Mouse (Mus musculus) embryonic facial prominence, embryonic 10.5 days (tissue): ENCODE data around the gene Dyrk1a. TPM values are rescaled to one million over a fixed set of nuclear protein-coding genes. Genes with fewer than 3 reads are reported as not detected.

Experiments
- DNase-seq: peaks from one replicate; pipeline ENCODE4 v3.0.0-alpha.2; 2017; ENCODE audit warnings: low spot score
- H3K27ac ChIP-seq: fragments of 300-500 bp; sonication (generic); replicated peaks from 2 replicates; pipeline ENCODE4 v1.5.1; 2016; ENCODE audit warnings: mild to moderate bottlenecking
- H3K27me3 ChIP-seq: fragments of 300-500 bp; sonication (generic); replicated peaks from 2 replicates; pipeline ENCODE4 v1.6.1; 2016; ENCODE audit warnings: low read depth, mild to moderate bottlenecking; ENCODE audit not compliant: poor library complexity, severe bottlenecking
- H3K36me3 ChIP-seq: fragments of 300-500 bp; sonication (generic); replicated peaks from 2 replicates; pipeline ENCODE4 v1.6.1; 2016; ENCODE audit warnings: mild to moderate bottlenecking, moderate library complexity
- H3K4me1 ChIP-seq: fragments of 300-500 bp; sonication (generic); 2 replicates; pipeline ENCODE4 v1.6.1; 2016
- H3K4me3 ChIP-seq: fragments of 300-500 bp; sonication (generic); 2 replicates; pipeline ENCODE4 v1.5.1; 2016; ENCODE audit warnings: mild to moderate bottlenecking, moderate library complexity
- H3K9me3 ChIP-seq: fragments of 300-500 bp; sonication (generic); 2 replicates; pipeline ENCODE4 v1.6.1; 2016; ENCODE audit warnings: mild to moderate bottlenecking
- WGBS: fragments of 180-500 bp; shearing (Covaris S2); methylation state at CpG from one replicate; pipeline ENCODE4 v1.1.7; 2016; 5-methylcytosine and 5-hydroxymethylcytosine counted together
- polyA plus RNA-seq: library from polyadenylated mRNA; unstranded; fragments of >200 nt; fragmentation: Nextera tagmentation; extraction: Ambion mirVana; gene quantifications from 2 replicates; pipeline ENCODE4 v1.2.1, GENCODE M21; 2016

Gene Dyrk1a
- polyA plus RNA-seq, 1 experiment from 2014 or later = 10.0 TPM

- H3K9me3 ChIP-seq = peaks cover 10% of the 10 kb centered on the region; the same call in 1 of the 2 replicates
- H3K27me3 ChIP-seq = peaks cover 7% of the 10 kb centered on the region
- no peaks in the 10 kb centered on the region for H3K36me3 ChIP-seq
- H3K27ac ChIP-seq = no peak overlapping the region
- H3K4me1 ChIP-seq = peaks cover 13% of the 10 kb centered on the region
- 92% methylated on average over 11 of the region's 11 CpGs for WGBS
- H3K4me3 ChIP-seq = no peak overlapping the region
- DNase-seq = no peak
Observed at GRCm38 (mm10) chr16:94717051-94717450, 147.2 kb downstream of the Dyrk1a start.

- no peaks in the 10 kb centered on the region for H3K36me3 ChIP-seq
- peaks cover 10% of the 10 kb centered on the region; the same call in 1 of the 2 replicates for H3K9me3 ChIP-seq
- DNase-seq = no peak
- H3K4me3 ChIP-seq = no peak overlapping the region
- 57% methylated on average over 4 of the region's 4 CpGs for WGBS
- H3K27ac ChIP-seq = no peak overlapping the region
- H3K27me3 ChIP-seq = peaks cover 7% of the 10 kb centered on the region
- H3K4me1 ChIP-seq = peaks cover 10% of the 10 kb centered on the region
Observed at GRCm38 (mm10) chr16:94718919-94719318, 149.1 kb downstream of the Dyrk1a start.

DNA sequence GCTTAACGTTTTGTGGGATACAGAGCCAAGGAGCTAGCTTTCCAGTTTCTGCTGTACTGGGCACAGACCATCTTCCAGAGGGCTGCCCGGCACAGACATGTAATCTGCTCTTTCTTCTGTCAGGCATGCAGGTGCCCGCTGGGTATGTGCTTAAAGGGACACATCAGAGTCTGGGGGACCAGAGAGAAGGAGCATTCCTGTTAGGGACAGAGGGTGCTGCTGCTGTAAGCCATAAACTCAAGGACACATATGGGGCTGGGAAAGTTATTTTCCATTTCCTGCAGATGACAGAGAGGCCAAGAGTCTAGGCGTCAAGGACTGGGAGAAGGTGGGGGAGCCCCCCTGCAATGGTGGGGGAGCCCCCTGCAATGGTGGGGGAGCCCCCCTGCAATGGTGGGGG, 149.7 kb downstream of the Dyrk1a start:
- no peak overlapping the region for H3K4me3 ChIP-seq
- H3K27me3 ChIP-seq = peaks cover 4% of the 10 kb centered on the region
- H3K9me3 ChIP-seq = peaks cover 10% of the 10 kb centered on the region; the same call in 1 of the 2 replicates
- no peak for DNase-seq
- no peaks in the 10 kb centered on the region for H3K36me3 ChIP-seq
- H3K27ac ChIP-seq = no peak overlapping the region
- peaks cover 11% of the 10 kb centered on the region; the same call in 1 of the 2 replicates for H3K4me1 ChIP-seq
- WGBS = 77% methylated on average over 4 of the region's 4 CpGs

DNA sequence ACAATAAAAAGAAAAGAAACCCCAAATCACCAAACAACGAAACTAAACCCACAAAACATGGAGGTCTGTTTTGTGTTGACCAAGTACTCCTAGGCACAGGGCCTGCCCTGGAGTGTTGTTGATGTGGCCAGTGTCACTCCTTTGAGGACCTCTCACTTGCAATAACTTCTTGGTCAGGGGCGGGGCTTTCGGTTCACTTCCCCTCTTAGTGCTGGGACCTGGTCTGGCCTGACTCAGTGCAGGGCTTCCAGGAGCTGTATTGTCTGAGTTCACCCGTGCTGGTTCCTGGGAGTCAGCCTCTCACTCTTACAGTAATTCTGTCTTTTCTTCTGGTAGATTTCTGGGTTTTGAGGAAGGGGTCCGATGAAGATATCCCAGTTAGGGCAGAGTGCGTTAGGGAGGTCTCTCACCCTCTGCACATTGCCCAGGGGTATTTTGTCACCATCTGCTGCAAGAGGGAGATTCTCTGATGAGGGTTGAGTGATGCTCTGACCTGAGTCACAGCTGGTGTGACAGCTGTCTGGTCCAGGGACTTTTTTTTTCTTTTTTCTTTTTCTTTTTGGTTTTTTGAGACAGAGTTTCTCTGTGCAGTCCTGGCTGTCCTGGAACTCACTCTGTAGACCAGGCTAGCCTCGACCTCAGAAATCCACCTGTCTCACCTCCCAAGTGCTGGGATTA, 150.8 kb downstream of the Dyrk1a start:
- WGBS = 76% methylated on average over 7 of the region's 7 CpGs
- H3K4me3 ChIP-seq = no peak overlapping the region
- no peak for DNase-seq

DNA sequence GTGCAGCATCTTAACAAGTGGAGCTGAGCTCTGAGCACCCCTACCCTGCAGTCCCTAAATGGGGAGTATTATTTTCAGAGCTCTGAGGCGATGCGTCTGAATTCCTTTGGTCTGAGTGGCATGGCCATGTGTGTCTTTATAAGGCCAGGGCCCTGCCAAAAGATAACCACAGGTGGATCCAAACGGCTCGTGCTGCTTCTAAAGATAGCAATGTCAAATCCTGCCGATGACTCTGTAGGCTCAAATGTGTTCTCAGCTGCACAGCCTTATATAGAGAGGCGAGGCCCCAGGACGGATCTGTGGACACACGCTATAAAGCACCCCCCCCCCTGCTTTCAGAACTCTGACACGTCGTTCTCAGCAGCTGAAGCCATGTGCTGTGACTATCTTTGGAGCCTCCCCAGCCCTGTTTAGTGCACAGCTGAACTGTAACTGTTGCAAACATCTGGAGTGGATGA, 151.8 kb downstream of the Dyrk1a start:
- DNase-seq = no peak
- Histone ChIP-seq H3K27me3 (no peaks in the 10 kb centered on the region; the same call in 1 of the 2 replicates), H3K27ac (no peak overlapping the region), H3K9me3 (peaks cover 7% of the 10 kb centered on the region; the same call in 1 of the 2 replicates), H3K36me3 (no peaks in the 10 kb centered on the region), H3K4me3 (no peak overlapping the region), H3K4me1 (peaks cover 17% of the 10 kb centered on the region)
- WGBS = 84% methylated on average over 10 of the region's 10 CpGs

More for the DNA sequence above, 150.8 kb downstream of the Dyrk1a start:
- H3K27ac ChIP-seq = no peak overlapping the region
- H3K9me3 ChIP-seq = peaks cover 10% of the 10 kb centered on the region; the same call in 1 of the 2 replicates
- H3K27me3 ChIP-seq = no peaks in the 10 kb centered on the region; the same call in 1 of the 2 replicates
- no peaks in the 10 kb centered on the region for H3K36me3 ChIP-seq
- peaks cover 17% of the 10 kb centered on the region for H3K4me1 ChIP-seq

- H3K27me3 ChIP-seq = no peaks in the 10 kb centered on the region; the same call in 1 of the 2 replicates
- H3K9me3 ChIP-seq = no peaks in the 10 kb centered on the region
- no peaks in the 10 kb centered on the region for H3K36me3 ChIP-seq
- no peak overlapping the region for H3K27ac ChIP-seq
- H3K4me1 ChIP-seq = peaks cover 17% of the 10 kb centered on the region
- no peak for DNase-seq
- H3K4me3 ChIP-seq = no peak overlapping the region
- 84% methylated on average over 12 of the region's 12 CpGs for WGBS
Observed at GRCm38 (mm10) chr16:94722936-94723335, 153.1 kb downstream of the Dyrk1a start.

DNA sequence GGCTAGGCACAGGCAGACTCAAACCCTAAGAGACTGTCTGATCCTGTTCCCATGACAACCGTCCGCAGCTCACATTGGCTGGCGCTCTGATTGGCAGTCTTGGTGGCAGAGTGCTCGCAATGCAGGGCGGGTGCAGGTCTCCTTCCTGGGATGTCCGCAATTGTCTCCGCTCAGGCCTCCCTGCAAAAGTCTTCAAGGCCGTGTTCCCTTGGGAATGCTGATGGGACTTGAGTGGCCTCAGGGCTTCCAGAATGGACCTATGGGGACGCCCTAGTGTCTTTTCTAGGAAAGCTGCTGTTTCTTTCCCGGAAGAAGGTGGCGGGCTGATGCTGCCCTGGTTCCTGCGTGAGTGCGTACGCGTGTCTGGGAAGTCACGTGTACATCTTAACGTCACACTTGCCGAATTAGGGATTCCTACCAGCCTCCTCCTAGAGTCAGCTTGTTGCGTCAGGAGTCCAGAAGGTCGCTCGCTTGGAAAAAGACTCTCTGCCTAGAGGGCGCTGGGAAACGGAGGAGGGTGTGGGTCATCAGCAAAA, 154.3 kb downstream of the Dyrk1a start:
- Histone ChIP-seq H3K4me1 (peaks cover 11% of the 10 kb centered on the region), H3K36me3 (no peaks in the 10 kb centered on the region), H3K27ac (peak overlapping the region; percentile 86), H3K4me3 (peak overlapping the region; percentile 69), H3K9me3 (no peaks in the 10 kb centered on the region), H3K27me3 (no peaks in the 10 kb centered on the region; the same call in 1 of the 2 replicates)
- 0% methylated on average over 23 of the region's 23 CpGs for WGBS
- peak; percentile 88 for DNase-seq

DNA sequence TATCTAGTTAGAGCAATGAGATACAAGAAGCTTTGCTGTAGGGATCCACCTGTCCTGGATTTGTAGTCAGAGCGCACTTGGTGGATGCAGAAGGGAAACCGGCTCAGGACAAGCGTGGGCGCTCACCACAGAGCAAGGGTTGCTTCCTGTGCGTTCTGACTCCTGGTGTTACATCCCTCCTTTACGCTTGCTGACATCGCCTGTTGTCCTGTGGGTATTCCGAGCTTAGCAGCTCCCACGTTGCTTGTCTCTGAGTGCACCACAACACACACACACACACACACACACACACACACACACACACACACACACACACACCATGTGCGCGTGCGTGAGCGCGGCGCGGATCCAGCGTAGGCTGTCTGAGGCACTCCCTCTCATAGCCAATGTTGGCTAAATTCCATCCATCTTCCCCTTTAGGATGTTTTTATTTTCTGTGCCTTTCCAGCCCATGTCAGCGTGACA, 155.0 kb downstream of the Dyrk1a start:
- Histone ChIP-seq H3K27ac (peak overlapping the region; percentile 86), H3K4me3 (peak overlapping the region; percentile 69)
- WGBS = 1% methylated on average over 18 of the region's 18 CpGs

DNA sequence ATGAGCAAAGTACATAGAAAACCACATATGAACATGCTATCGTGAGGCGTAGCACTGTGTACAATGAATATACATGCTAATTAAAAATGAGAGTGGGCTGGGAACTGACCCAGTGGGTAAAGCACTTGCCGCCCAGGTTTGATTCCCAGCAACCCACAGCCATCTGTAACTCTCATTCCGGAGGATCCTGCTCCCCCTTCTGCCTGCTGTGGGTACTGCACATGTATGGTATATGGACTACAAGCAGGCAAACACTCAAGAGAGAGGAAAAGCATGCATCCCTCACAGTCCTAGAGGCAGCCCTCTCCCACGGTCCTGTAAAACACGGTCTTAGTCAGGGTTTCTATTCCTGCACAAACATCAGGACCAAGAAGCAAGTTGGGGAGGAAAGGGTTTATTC, 159.4 kb downstream of the Dyrk1a start:
- H3K4me3 ChIP-seq = no peak overlapping the region
- no peaks in the 10 kb centered on the region for H3K9me3 ChIP-seq
- no peak for DNase-seq
- H3K27ac ChIP-seq = no peak overlapping the region
- peaks cover 13% of the 10 kb centered on the region for H3K4me1 ChIP-seq
- no peaks in the 10 kb centered on the region for H3K36me3 ChIP-seq
- H3K27me3 ChIP-seq = no peaks in the 10 kb centered on the region
- WGBS = 91% methylated on average over 6 of the region's 6 CpGs

More for the DNA sequence above, 155.0 kb downstream of the Dyrk1a start:
- Histone ChIP-seq H3K36me3 (no peaks in the 10 kb centered on the region), H3K9me3 (no peaks in the 10 kb centered on the region), H3K4me1 (peaks cover 11% of the 10 kb centered on the region), H3K27me3 (no peaks in the 10 kb centered on the region; the same call in 1 of the 2 replicates)
- peak; percentile 44 for DNase-seq

DNA sequence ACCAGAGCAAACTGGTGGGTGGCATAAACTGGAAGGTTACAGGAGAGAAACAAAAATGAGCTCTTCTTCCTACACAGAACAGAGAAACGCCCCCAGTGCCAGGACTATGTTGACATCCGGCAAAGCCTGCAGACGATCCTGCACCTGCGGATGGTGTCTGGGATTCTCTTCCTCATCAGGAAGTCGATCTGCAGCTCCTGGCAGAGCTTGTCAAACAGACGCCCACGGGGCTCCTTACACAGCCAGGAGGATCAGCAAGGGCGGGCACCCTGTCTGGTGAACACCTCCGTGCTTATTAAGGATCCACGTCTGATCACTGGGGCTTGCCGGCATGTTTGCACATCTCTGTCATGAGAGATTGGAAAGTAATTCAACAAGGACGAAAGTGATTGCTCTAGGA, 161.2 kb downstream of the Dyrk1a start:
- no peak for DNase-seq
- Histone ChIP-seq H3K9me3 (no peaks in the 10 kb centered on the region), H3K36me3 (no peaks in the 10 kb centered on the region), H3K4me3 (no peak overlapping the region), H3K4me1 (peaks cover 8% of the 10 kb centered on the region), H3K27me3 (no peaks in the 10 kb centered on the region), H3K27ac (no peak overlapping the region)
- WGBS = 73% methylated on average over 12 of the region's 12 CpGs

DNA sequence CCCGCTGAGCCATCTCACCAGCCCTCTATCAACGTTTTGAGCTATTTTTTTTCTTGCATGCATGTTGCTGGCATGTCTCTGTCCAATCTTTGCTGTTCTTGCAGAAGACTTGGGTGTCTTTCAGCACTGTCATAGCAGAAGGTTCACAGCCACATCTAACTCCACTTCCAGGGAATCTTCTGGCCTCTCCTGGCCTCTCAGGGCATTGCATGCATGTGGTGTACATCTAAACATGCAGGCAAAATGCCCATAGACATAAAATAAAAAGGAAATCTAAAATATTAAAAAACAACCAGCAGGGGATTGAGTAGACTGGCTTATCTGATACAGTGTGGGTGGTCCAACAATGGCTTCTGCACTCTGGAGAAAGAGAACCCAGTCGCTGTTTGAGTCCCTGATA, 165.7 kb downstream of the Dyrk1a start:
- 66% methylated on average over 3 of the region's 3 CpGs for WGBS
- H3K4me1 ChIP-seq = peaks cover 8% of the 10 kb centered on the region
- H3K4me3 ChIP-seq = no peak overlapping the region
- no peaks in the 10 kb centered on the region for H3K27me3 ChIP-seq
- no peak for DNase-seq
- no peaks in the 10 kb centered on the region for H3K9me3 ChIP-seq
- H3K36me3 ChIP-seq = no peaks in the 10 kb centered on the region
- H3K27ac ChIP-seq = no peak overlapping the region

- H3K36me3 ChIP-seq = no peaks in the 10 kb centered on the region
- no peak overlapping the region for H3K27ac ChIP-seq
- H3K9me3 ChIP-seq = no peaks in the 10 kb centered on the region
- no peak for DNase-seq
- WGBS = 87% methylated on average over 8 of the region's 8 CpGs
- H3K4me3 ChIP-seq = no peak overlapping the region
- H3K27me3 ChIP-seq = no peaks in the 10 kb centered on the region
- H3K4me1 ChIP-seq = peaks cover 8% of the 10 kb centered on the region
Observed at GRCm38 (mm10) chr16:94736462-94737358, 166.9 kb downstream of the Dyrk1a start.
